Mouse (Mus musculus) neural tube, embryonic 14.5 days (tissue): Measurements from ENCODE around the gene Lrrc29. TPM values are rescaled to one million over a fixed set of nuclear protein-coding genes. Genes with fewer than 3 reads are reported as not detected.

ENCODE experiments used
- ATAC-seq: fragments of 200-750 bp; cut with Nextera tagmentation; 2 replicates; pipeline ENCODE4 v1.8.0; 2017; ENCODE audit warnings: low read depth, mild to moderate bottlenecking, moderate TSS enrichment, moderate library complexity
- H3K27ac ChIP-seq: fragments of 300-500 bp; sonication (generic); 2 replicates; pipeline ENCODE4 v1.5.1; 2014; ENCODE audit warnings: low read depth, mild to moderate bottlenecking, control low read depth, low read length, moderate library complexity, mixed read lengths
- H3K27me3 ChIP-seq: fragments of 300-500 bp; sonication (generic); 2 replicates; pipeline ENCODE4 v1.6.1; 2014; ENCODE audit warnings: low read length; ENCODE audit not compliant: control insufficient read depth, insufficient read depth
- H3K36me3 ChIP-seq: fragments of 300-500 bp; sonication (generic); 2 replicates; pipeline ENCODE4 v1.6.1; 2014; ENCODE audit warnings: low read length, mixed read lengths; ENCODE audit not compliant: control insufficient read depth, insufficient read depth
- H3K4me1 ChIP-seq: fragments of 300-500 bp; sonication (generic); 2 replicates; pipeline ENCODE4 v1.6.1; 2014; ENCODE audit warnings: low read length; ENCODE audit not compliant: control insufficient read depth, insufficient read depth
- H3K4me2 ChIP-seq: fragments of 300-500 bp; sonication (generic); 2 replicates; pipeline ENCODE4 v1.6.1; 2014; ENCODE audit warnings: mild to moderate bottlenecking, low read depth, low read length, control low read depth
- H3K4me3 ChIP-seq: fragments of 300-500 bp; sonication (generic); 2 replicates; pipeline ENCODE4 v1.5.1; 2014; ENCODE audit warnings: low read depth, low read length, control low read depth, mixed read lengths
- H3K9ac ChIP-seq: fragments of 300-500 bp; sonication (generic); replicated peaks from 2 replicates; pipeline ENCODE4 v1.6.1; 2014; ENCODE audit warnings: low read depth, mild to moderate bottlenecking, control low read depth, low read length, mixed read lengths
- H3K9me3 ChIP-seq: fragments of 300-500 bp; sonication (generic); 2 replicates; pipeline ENCODE4 v1.6.1; 2016; ENCODE audit warnings: low read length; ENCODE audit not compliant: control insufficient read depth
- WGBS: fragments of 180-500 bp; shearing (Covaris S2); extraction: QIAGEN DNeasy Blood & Tissue Kit; methylation state at CpG from one replicate; pipeline ENCODE4 v1.1.7; 2014; 5-methylcytosine and 5-hydroxymethylcytosine counted together
- polyA plus RNA-seq: library from polyadenylated mRNA; unstranded; fragments of >200 nt; fragmentation: Nextera tagmentation; extraction: Ambion mirVana; gene quantifications from 2 replicates; pipeline ENCODE4 v1.2.1, GENCODE M21; 2014

Lrrc29 gene
- polyA plus RNA-seq, 1 experiment from 2014 or later, result 0.95 TPM

DNA sequence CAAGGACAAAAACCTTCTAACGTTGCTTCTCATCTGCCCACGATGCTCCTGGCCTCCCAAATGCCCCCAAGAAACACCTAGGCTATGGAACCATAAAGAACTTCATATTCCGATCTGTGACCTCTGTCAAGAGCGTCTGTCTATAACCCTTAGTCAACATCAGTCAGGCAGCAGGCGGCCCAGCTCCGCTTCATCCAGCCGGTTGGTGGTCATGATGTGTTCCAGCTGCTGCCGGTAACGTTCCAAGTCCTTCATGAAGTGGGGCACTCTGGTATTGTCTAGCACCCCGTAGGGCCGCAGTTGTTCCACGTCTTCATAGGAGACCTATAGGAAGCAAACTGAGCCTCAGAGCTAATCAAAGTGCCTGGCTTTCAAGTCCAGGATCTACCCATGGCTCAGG, 44.3 kb downstream of the Lrrc29 start:
- no peak overlapping the region for H3K27ac ChIP-seq
- H3K27me3 ChIP-seq, result peaks cover 8% of the 10 kb centered on the region
- WGBS, result 87% methylated on average over 12 of the region's 12 CpGs
- peaks cover 30% of the 10 kb centered on the region; the same call in 1 of the 2 replicates for H3K36me3 ChIP-seq
- H3K9ac ChIP-seq, result no peak overlapping the region
- no peak overlapping the region for H3K4me3 ChIP-seq
- no peaks in the 10 kb centered on the region for H3K9me3 ChIP-seq
- peaks cover 4% of the 10 kb centered on the region; the same call in 1 of the 2 replicates for H3K4me1 ChIP-seq
- H3K4me2 ChIP-seq, result no peak overlapping the region
- ATAC-seq, result no peak

DNA sequence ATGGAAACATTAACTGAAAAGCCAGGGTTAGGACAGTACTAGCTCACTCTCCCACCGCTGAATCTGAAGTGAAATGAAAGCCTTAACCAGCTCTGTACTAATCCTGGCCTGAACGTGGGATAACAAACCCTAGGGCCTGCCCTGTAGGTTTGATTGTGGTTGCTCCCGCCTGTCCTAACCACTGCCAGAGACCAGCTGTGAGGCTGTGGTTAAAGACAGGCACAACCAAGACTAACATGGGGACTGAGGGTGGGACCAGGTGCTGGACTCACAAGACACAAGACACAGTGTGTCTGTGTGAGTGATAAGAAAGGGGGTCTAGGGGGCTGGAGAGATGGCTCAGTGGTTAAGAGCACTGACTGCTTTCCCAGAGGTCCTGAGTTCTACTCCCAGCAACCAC, 45.5 kb downstream of the Lrrc29 start:
- 0 out of 2 replicates have a peak, but pooled peaks cover 2% of the 10 kb centered on the region for H3K4me1 ChIP-seq
- H3K36me3 ChIP-seq, result peaks cover 30% of the 10 kb centered on the region; the same call in 1 of the 2 replicates
- WGBS, result 74% methylated on average over 3 of the region's 3 CpGs
- no peak for ATAC-seq
- no peak overlapping the region for H3K9ac ChIP-seq
- H3K27ac ChIP-seq, result no peak overlapping the region
- H3K9me3 ChIP-seq, result no peaks in the 10 kb centered on the region
- no peak overlapping the region for H3K4me2 ChIP-seq
- H3K4me3 ChIP-seq, result no peak overlapping the region
- peaks cover 8% of the 10 kb centered on the region for H3K27me3 ChIP-seq

DNA sequence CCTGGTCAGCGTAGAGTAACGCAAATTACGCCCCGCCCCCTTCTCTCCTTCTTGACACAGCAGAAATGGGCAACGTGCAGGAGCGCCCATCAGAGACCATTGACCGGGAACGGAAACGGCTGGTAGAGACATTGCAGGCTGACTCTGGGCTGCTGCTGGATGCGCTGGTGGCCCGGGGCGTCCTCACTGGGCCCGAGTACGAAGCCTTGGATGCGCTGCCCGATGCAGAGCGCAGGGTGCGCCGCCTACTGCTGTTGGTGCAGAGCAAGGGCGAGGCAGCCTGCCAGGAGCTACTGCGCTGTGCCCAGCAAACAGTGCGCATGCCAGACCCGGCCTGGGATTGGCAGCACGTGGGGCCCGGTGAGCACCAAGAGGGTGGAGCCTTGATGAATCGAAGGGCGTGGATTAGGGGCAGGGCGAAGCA, 47.2 kb downstream of the Lrrc29 start:
- WGBS, result 2% methylated on average over 28 of the region's 28 CpGs
- peak; percentile 71 for ATAC-seq
- Histone ChIP-seq H3K27ac (no peak overlapping the region), H3K9me3 (no peaks in the 10 kb centered on the region), H3K4me2 (peak overlapping the region; percentile 6; the same call in 1 of the 2 replicates), H3K27me3 (peaks cover 18% of the 10 kb centered on the region), H3K4me1 (0 out of 2 replicates have a peak, but pooled peaks cover 2% of the 10 kb centered on the region), H3K36me3 (peaks cover 21% of the 10 kb centered on the region; the same call in 1 of the 2 replicates), H3K4me3 (no peak overlapping the region), H3K9ac (no peak overlapping the region)

DNA sequence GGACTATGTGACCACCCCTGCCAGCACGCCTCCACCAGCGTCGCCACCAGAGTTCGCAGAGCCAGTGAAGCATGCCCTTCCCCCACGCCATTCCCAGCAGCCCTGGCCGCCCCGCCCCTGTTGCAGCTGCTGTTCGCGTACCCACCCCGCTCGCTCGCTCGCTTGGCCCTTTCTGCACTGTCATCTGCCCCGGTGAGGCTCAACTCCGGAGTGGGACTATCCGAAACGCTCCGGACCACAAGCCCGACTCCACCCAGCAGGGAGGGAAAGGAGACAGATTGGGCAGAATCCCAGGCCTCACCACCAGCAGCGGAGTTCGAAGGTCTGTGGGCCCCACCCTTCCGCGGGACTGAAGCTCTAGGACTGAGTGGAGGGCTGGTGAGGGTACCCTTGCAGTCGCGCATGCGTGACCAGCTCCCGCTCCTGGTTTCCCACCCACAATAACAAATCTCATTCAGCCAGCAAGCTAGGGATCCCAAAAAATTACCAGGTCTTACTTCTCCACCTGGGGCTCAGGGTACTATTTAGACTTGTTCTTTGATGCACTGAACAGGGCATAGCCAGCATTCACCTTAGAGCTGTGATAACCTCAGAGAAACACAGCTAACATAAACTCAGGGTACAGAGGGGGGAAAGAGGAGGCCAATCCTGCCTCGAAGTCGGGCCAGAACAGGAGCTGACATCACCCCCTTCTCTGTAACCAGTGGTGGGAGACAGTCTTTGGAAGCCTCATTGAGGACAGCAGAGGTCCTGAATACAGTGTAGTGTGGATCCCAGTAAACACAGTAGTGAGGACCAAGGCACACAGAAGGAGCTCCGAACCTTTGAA, 49.6 kb downstream of the Lrrc29 start:
- Histone ChIP-seq H3K4me3 (peak overlapping the region; percentile 33), H3K27ac (no peak overlapping the region), H3K27me3 (peaks cover 31% of the 10 kb centered on the region)

DNA sequence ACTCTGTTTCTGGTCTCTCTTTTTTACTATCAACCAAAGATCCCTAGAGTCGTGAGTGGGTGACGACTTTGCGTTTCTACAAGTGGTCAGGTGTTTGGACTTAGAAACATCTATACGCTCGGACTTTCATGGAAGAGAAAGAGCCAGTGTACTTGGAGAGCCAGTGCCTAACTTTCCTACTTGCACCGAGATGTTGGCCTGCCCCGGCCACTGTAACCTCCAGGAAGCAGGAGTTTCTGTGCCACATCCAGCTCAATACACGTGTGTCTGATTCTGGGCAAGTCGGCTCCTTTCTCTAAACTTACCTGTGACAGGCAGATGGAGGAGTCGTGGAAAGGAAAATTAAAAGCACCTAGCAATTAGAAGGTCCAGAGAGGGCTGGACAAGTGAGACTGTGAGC, 50.2 kb downstream of the Lrrc29 start, which contains the start of gene Nol3:
TSS of gene Nol3 (plus strand) at position 301 of the 400 bp plus-strand sequence.
- peak within 1 kb of the TSS; percentile 33 for H3K4me3 ChIP-seq
- H3K9ac ChIP-seq, result peak within 1 kb of the TSS; percentile 34
- no peaks in the 10 kb centered on the region for H3K9me3 ChIP-seq
- no peak within 1 kb of the TSS for H3K27ac ChIP-seq
- H3K27me3 ChIP-seq, result peaks cover 38% of the 10 kb centered on the region
- H3K36me3 ChIP-seq, result 0 out of 2 replicates have a peak, but pooled peaks cover 6% of the 10 kb centered on the region
- no peak for ATAC-seq
- 0 out of 2 replicates have a peak, but pooled peaks cover 2% of the 10 kb centered on the region for H3K4me1 ChIP-seq
- H3K4me2 ChIP-seq, result peak within 1 kb of the TSS; percentile 61
- 8% methylated on average over 10 of the region's 10 CpGs for WGBS

More for the DNA sequence above, 49.6 kb downstream of the Lrrc29 start:
- Histone ChIP-seq H3K4me2 (peak overlapping the region; percentile 61), H3K9ac (peak overlapping the region; percentile 34), H3K9me3 (no peaks in the 10 kb centered on the region), H3K36me3 (peaks cover 9% of the 10 kb centered on the region; the same call in 1 of the 2 replicates), H3K4me1 (0 out of 2 replicates have a peak, but pooled peaks cover 2% of the 10 kb centered on the region)
- ATAC-seq, result peak; percentile 65
- 2% methylated on average over 30 of the region's 30 CpGs for WGBS

DNA sequence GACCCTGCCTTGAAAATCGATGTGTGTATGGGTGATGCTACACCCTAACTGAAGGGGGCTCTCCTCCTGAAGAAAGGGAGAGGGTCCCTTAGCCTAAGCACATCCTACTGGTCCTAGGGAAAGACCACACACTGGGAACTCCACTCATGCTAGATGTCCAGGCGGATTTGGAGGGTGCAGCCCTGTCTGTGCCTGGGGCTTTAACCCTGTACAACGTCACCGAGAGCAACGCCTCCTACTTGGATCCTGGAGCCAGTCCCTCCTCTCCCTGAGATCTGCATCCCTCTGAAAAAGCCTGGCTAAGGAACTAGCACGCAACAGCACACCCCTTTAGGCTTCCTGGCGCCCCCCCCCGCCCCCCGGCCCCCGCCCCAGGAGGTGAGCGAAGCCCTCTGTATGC, 50.7 kb downstream of the Lrrc29 start:
- no peak overlapping the region for H3K4me3 ChIP-seq
- 10% methylated on average over 11 of the region's 11 CpGs for whole genome bisulfite sequencing
- H3K9ac ChIP-seq, result no peak overlapping the region
- H3K27me3 ChIP-seq, result peaks cover 42% of the 10 kb centered on the region
- H3K9me3 ChIP-seq, result no peaks in the 10 kb centered on the region
- peak overlapping the region; percentile 61; the same call in 1 of the 2 replicates for H3K4me2 ChIP-seq
- H3K27ac ChIP-seq, result no peak overlapping the region
- no peak for ATAC-seq
- peaks cover 2% of the 10 kb centered on the region; the same call in 1 of the 2 replicates for H3K4me1 ChIP-seq
- 0 out of 2 replicates have a peak, but pooled peaks cover 6% of the 10 kb centered on the region for H3K36me3 ChIP-seq

DNA sequence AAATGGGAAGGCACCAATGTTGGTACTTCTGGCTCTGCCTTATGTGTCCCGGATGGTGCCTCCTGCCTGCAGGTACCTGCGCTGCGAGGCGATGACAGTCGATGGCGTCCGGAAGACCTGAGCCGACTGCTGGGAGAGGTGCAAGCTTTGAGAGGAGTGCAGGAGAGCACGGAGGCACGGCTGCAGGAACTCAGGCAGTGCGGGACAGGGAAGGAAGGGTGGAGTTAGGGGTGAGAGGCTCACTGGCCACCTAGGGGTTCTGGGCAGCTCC, 55.2 kb downstream of the Lrrc29 start:
- no peak overlapping the region for H3K9ac ChIP-seq
- no peak for ATAC-seq
- H3K27ac ChIP-seq, result no peak overlapping the region
- no peaks in the 10 kb centered on the region for H3K36me3 ChIP-seq
- H3K9me3 ChIP-seq, result no peaks in the 10 kb centered on the region
- peaks cover 11% of the 10 kb centered on the region for H3K4me1 ChIP-seq
- peaks cover 64% of the 10 kb centered on the region for H3K27me3 ChIP-seq
- H3K4me3 ChIP-seq, result no peak overlapping the region
- WGBS, result 2% methylated on average over 11 of the region's 11 CpGs
- H3K4me2 ChIP-seq, result 0 out of 2 replicates have a peak overlapping the region, but pooled peaks have one; percentile 5

DNA sequence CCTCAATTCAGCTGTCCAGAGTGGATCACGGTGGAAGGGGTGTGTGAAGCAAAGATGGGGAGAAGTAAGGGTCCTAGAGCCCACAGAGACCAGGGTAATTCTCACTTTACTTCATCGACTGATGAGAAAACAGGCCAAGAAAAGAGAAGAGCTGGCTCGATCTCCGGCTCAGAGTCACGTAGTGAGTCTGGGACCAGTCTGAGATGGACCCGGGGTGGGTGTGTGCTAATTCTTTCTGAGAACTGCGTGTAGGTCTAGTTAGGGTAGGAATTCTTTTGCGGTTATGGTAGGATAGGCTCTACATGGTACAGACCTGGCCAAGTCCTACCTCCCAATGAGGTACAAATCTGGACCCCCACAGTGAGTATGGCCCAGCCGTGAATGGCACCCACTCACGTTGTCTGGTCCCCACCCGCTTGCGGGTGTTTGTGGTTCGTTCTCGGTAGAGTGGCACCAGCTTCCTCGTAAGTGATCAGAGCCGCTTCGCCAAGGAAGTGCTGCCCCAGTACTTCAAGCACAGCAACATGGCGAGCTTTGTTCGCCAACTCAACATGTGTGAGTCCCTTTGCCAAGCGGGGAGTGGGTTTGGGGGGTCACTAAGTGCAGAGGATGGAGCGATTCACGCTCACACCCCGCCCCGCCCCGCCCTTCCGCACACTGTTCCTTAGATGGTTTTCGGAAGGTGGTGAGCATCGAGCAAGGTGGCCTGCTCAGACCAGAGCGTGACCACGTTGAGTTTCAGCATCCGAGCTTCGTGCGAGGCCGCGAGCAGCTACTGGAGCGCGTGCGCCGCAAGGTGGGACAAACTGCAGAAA, 55.8 kb downstream of the Lrrc29 start:
- no peaks in the 10 kb centered on the region for H3K36me3 ChIP-seq
- 2% methylated on average over 39 of the region's 39 CpGs for WGBS
- H3K27ac ChIP-seq, result no peak overlapping the region
- H3K9me3 ChIP-seq, result no peaks in the 10 kb centered on the region
- peak overlapping the region; percentile 79 for H3K4me2 ChIP-seq
- H3K4me1 ChIP-seq, result peaks cover 11% of the 10 kb centered on the region
- H3K4me3 ChIP-seq, result peak overlapping the region; percentile 39
- H3K27me3 ChIP-seq, result peaks cover 68% of the 10 kb centered on the region
- no peak for ATAC-seq
- no peak overlapping the region for H3K9ac ChIP-seq
